Mouse (Mus musculus) midbrain, embryonic 14.5 days (tissue): ENCODE results near the gene Lgr5. TPM values are rescaled to one million over a fixed set of nuclear protein-coding genes. Genes with fewer than 3 reads are reported as not detected.

ENCODE experiments used
- ATAC-seq: fragments of 200-750 bp; cut with Nextera tagmentation; 2 replicates; pipeline ENCODE4 v1.8.0; 2017; ENCODE audit warnings: moderate number of reproducible peaks, moderate library complexity; ENCODE audit not compliant: low FRiP score, low TSS enrichment
- DNase-seq: peaks from one replicate; pipeline ENCODE4 v3.0.0-alpha.2; 2015
- H3K27ac ChIP-seq: fragments of 300-500 bp; sonication (generic); replicated peaks from 2 replicates; pipeline ENCODE4 v1.5.1; 2014; ENCODE audit warnings: mild to moderate bottlenecking, low read depth, low read length, moderate library complexity
- H3K27me3 ChIP-seq: fragments of 300-500 bp; sonication (generic); 2 replicates; pipeline ENCODE4 v1.6.1; 2014; ENCODE audit warnings: low read length, control low read depth, mixed read lengths; ENCODE audit not compliant: control insufficient read depth, insufficient read depth
- H3K36me3 ChIP-seq: fragments of 300-500 bp; sonication (generic); 2 replicates; pipeline ENCODE4 v1.6.1; 2014; ENCODE audit warnings: low read length, control low read depth; ENCODE audit not compliant: control insufficient read depth, insufficient read depth
- H3K4me1 ChIP-seq: fragments of 300-500 bp; sonication (generic); 2 replicates; pipeline ENCODE4 v1.6.1; 2014; ENCODE audit warnings: mild to moderate bottlenecking, antibody characterized with exemption, low read length, control low read depth; ENCODE audit not compliant: control insufficient read depth, insufficient read depth
- H3K4me2 ChIP-seq: fragments of 300-500 bp; sonication (generic); 2 replicates; pipeline ENCODE4 v1.6.1; 2014; ENCODE audit warnings: mild to moderate bottlenecking, low read length, moderate library complexity
- H3K4me3 ChIP-seq: fragments of 300-500 bp; sonication (generic); replicated peaks from 2 replicates; pipeline ENCODE4 v1.5.1; 2014; ENCODE audit warnings: low read depth, low read length
- H3K9ac ChIP-seq: fragments of 300-500 bp; sonication (generic); replicated peaks from 2 replicates; pipeline ENCODE4 v1.6.1; 2014; ENCODE audit warnings: mild to moderate bottlenecking, low read length, moderate library complexity
- H3K9me3 ChIP-seq: fragments of 300-500 bp; sonication (generic); 2 replicates; pipeline ENCODE4 v1.6.1; 2016; ENCODE audit warnings: low read length, control low read depth, mixed read lengths; ENCODE audit not compliant: control insufficient read depth
- WGBS: fragments of 180-500 bp; shearing (Covaris S2); extraction: QIAGEN DNeasy Blood & Tissue Kit; methylation state at CpG from one replicate; pipeline ENCODE4 v1.1.7; 2014; 5-methylcytosine and 5-hydroxymethylcytosine counted together
- polyA plus RNA-seq: library from polyadenylated mRNA; unstranded; fragments of >200 nt; fragmentation: Nextera tagmentation; extraction: Ambion mirVana; gene quantifications from 2 replicates; pipeline ENCODE4 v1.2.1, GENCODE M21; 2014

Lgr5 gene
- polyA plus RNA-seq, 1 experiment from 2014 or later, result 1.9 TPM

DNA sequence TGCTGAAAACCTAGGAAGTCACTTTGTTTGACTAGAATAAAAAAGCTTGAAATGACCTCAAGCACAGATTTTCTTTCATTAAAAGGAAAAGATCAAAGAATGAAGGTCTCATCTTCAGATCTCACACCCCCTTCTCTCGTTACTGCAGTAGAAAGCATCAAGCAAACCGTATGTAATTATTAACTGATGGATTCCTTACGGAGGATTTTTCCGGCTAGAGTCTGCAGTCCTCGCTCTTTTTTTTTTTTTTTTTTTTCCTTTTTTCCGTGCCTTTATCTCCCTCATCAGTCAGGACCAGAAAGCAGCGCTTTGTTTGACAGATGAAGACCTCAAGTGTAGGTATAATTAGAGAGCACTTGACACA lies 93.8 kb downstream of the Lgr5 start:
- H3K27me3 ChIP-seq, result no peaks in the 10 kb centered on the region
- H3K9me3 ChIP-seq, result no peaks in the 10 kb centered on the region
- H3K4me3 ChIP-seq, result 0 out of 2 replicates have a peak overlapping the region, but pooled peaks have one; percentile 7
- no peak; the same call in 1 of the 2 replicates for ATAC-seq
- H3K4me1 ChIP-seq, result peaks cover 9% of the 10 kb centered on the region; the same call in 1 of the 2 replicates
- DNase-seq, result peak; percentile 39
- peak overlapping the region; percentile 47 for H3K4me2 ChIP-seq
- H3K36me3 ChIP-seq, result no peaks in the 10 kb centered on the region
- no peak overlapping the region for H3K27ac ChIP-seq
- WGBS, result 13% methylated on average over 7 of the region's 7 CpGs
- H3K9ac ChIP-seq, result no peak overlapping the region; the same call in 1 of the 2 replicates

DNA sequence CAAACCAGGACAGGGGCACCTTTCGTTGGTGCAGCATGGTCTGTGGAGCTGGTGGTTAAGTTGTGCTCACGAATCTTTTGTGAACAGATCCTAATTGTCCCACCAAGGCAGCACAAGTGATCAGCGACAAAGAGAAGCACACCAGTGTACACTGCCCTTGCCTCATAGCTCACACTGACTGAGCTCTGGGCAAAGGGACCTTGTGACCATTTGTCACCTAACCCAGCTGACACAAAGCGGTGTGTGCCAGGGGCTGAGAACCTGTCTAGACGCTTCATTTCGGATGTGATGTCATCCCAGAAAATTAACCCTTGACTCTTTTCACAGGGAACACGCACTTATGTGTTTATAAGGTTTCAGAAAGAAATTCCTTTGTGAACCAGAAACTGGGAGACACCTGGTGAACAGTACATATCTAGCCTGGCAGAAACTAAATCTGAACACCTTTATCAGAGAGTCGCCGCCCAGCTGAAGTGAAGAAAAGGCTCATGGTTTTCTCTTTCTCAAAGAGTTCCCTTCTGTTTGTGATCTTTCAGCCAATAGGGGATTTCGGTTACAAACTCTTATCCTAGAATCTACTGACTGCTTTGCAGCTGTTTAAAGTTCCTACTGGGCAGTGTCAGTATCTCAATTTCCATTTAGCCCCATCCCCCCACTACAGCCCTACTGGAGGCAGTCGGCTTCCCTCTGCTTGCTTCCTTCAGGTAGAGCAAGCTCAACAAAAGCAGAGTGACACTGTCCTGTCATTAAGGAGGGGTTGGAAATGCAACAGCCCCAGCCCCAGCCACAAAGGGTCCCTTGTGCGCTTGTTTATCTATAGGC lies 94.4 kb downstream of the Lgr5 start:
- ATAC-seq (0 out of 2 replicates have a peak, but pooled peaks have one; percentile 24), DNase-seq (peak; percentile 43)
- peaks cover 9% of the 10 kb centered on the region; the same call in 1 of the 2 replicates for H3K4me1 ChIP-seq
- H3K27ac ChIP-seq, result no peak overlapping the region
- no peaks in the 10 kb centered on the region for H3K36me3 ChIP-seq
- H3K4me2 ChIP-seq, result peak overlapping the region; percentile 47
- no peak overlapping the region; the same call in 1 of the 2 replicates for H3K9ac ChIP-seq
- 53% methylated on average over 12 of the region's 12 CpGs for WGBS
- H3K4me3 ChIP-seq, result 0 out of 2 replicates have a peak overlapping the region, but pooled peaks have one; percentile 7
- H3K27me3 ChIP-seq, result no peaks in the 10 kb centered on the region
- H3K9me3 ChIP-seq, result no peaks in the 10 kb centered on the region

DNA sequence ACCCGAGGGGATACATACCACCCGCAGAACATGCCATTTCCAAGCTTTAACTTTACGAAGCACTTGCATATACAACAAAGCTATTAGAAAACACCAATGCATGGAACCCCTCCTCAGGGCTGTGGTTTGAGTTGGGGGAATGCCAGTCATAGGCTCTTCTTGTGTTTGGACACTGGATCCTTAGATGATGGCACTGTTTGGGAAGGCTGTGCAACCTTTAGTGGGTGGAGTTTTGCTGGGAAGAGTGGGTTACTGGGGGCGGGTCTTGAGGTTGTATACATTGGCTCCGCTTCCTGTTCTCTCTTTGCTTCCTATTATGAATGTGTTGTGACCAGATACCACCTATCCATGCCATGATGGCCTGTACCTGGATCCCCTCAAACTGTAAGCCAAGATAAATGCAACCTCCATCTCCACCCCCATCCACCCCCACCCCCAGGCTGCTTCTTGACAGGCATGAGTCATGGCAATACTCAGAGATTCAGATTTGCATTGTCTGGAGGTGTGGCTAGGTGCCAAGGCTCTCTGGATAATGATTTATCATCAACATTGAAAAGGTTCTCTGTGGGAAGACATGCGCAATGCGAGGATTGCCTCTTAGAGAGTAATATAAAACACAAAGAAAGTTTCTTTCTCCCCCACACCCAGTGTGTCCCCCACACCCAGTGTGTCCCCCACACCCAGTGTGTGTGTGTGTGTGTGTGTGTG lies 95.6 kb downstream of the Lgr5 start:
- WGBS, result 94% methylated on average over 7 of the region's 7 CpGs
- no peaks in the 10 kb centered on the region for H3K9me3 ChIP-seq
- peaks cover 9% of the 10 kb centered on the region; the same call in 1 of the 2 replicates for H3K4me1 ChIP-seq
- no peak overlapping the region for H3K27ac ChIP-seq
- no peaks in the 10 kb centered on the region for H3K36me3 ChIP-seq
- H3K9ac ChIP-seq, result no peak overlapping the region
- H3K27me3 ChIP-seq, result no peaks in the 10 kb centered on the region
- no peak for ATAC-seq
- no peak for DNase-seq
- H3K4me3 ChIP-seq, result no peak overlapping the region
- no peak overlapping the region for H3K4me2 ChIP-seq

DNA sequence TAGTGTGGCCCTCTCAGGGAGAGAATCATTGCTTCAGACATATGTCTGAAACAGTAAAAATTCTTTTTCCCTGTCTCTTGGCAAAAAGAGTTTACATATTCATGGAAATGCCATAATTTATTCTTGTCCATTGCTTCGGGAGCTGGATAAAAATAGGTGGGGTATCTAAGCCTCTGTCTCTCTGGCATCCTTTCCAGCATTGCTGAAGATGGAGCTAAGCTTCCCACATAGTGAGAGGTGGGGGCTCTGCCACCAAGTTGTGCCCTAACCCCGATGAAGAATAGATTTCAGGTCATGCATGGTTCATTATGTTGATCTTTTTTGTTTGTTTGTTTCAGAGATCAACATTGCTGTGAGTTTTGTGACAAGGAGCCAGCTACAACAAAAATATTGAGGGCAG lies 102.0 kb downstream of the Lgr5 start:
- WGBS, result 69% methylated on average over 2 of the region's 2 CpGs

DNA sequence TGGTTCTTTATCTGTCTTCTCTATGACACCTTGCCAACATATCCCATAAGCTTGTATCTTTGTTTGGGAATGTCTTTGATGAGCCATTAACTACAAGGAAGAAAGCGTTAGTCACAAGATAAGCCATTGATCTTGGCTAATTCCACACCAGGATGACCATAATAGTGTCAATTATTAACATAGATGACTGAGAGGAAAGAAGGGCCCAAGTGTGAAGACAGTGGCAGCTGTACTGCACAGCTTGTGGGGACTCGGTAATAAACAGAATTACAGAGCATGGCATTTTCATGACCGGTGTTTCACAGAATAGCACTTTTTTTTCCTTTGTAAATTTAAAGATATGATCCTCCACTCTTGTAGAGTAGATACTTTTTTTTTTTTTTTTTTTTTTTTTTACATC lies 102.9 kb downstream of the Lgr5 start:
- 84% methylated on average over 3 of the region's 3 CpGs for WGBS
- H3K4me2 ChIP-seq, result no peak overlapping the region
- 0 out of 2 replicates have a peak, but pooled peaks cover 3% of the 10 kb centered on the region for H3K4me1 ChIP-seq
- no peak for ATAC-seq
- H3K9me3 ChIP-seq, result no peaks in the 10 kb centered on the region
- no peak for DNase-seq
- no peaks in the 10 kb centered on the region for H3K36me3 ChIP-seq
- no peak overlapping the region for H3K4me3 ChIP-seq
- no peak overlapping the region for H3K27ac ChIP-seq
- H3K9ac ChIP-seq, result no peak overlapping the region
- no peaks in the 10 kb centered on the region for H3K27me3 ChIP-seq

More for the DNA sequence above, 102.0 kb downstream of the Lgr5 start:
- Histone ChIP-seq H3K4me1 (no peaks in the 10 kb centered on the region), H3K4me2 (no peak overlapping the region), H3K27ac (no peak overlapping the region), H3K27me3 (no peaks in the 10 kb centered on the region), H3K9ac (no peak overlapping the region), H3K36me3 (no peaks in the 10 kb centered on the region), H3K9me3 (no peaks in the 10 kb centered on the region), H3K4me3 (no peak overlapping the region)
- no peak for DNase-seq
- no peak for ATAC-seq

DNA sequence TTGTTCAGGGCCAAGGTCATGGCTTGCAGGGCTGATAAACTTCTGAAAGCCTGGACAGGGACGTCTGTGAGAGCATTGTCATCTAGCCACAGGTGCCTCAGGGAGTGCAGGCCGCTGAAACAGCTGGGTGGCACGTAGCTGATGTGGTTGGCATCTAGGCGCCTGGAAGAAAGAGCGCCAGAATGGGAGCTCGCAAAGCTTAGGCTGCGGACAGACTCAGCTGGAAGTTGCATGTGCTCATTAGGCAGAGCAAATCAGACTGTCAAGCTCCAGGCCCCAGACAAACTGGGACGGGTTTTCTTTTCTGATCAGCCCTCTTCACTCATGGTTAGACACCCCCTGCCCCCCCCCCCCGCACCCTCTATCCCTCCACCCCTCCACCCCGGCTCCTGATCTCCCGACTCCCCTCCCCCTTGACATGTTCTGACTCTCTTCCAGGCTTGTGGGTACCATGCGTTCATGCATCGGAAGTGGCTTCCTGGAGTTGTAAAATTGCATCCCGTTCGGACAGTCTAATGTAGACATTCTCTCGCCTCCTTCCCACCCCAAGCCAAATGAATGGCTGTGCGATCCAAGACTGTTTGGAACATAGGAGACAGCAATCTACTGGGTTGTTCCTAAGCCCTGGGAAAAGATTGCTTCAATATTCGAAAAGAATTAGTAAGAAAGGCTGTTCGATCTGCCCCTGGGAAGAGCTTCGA lies 109.0 kb downstream of the Lgr5 start:
- Histone ChIP-seq H3K9ac (peak overlapping the region; percentile 16; the same call in 1 of the 2 replicates), H3K4me2 (peak overlapping the region; percentile 49), H3K4me3 (peak overlapping the region; percentile 19), H3K36me3 (no peaks in the 10 kb centered on the region), H3K4me1 (peaks cover 12% of the 10 kb centered on the region), H3K27ac (no peak overlapping the region; the same call in 1 of the 2 replicates), H3K9me3 (no peaks in the 10 kb centered on the region), H3K27me3 (no peaks in the 10 kb centered on the region)
- DNase-seq (peak; percentile 69), ATAC-seq (peak; percentile 66; the same call in 1 of the 2 replicates)
- 8% methylated on average over 20 of the region's 20 CpGs for WGBS

DNA sequence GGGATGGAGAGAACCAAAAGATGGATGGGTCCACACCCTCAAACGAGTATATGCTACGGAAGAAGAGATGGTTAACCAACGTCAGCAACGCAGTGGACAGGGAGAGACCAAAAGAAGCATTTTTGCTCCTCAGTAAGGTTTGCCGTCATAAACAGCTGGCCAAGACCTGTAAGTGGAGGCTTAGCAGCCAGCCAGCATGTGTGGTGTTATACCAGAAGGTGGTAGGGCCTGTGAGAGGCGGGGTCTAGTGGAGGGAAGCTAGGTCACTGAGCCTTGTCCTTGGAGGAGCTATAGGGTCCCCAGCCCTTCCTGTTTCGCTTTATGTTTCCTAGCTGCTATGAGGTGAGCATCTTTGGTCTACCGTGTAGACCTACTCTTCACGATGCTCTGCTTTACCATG lies 111.1 kb downstream of the Lgr5 start:
- ATAC-seq (no peak), DNase-seq (no peak)
- no peak overlapping the region for H3K27ac ChIP-seq
- H3K9me3 ChIP-seq, result no peaks in the 10 kb centered on the region
- H3K9ac ChIP-seq, result no peak overlapping the region
- H3K36me3 ChIP-seq, result no peaks in the 10 kb centered on the region
- no peak overlapping the region for H3K4me3 ChIP-seq
- H3K27me3 ChIP-seq, result no peaks in the 10 kb centered on the region; the same call in 1 of the 2 replicates
- no peak overlapping the region for H3K4me2 ChIP-seq
- peaks cover 12% of the 10 kb centered on the region for H3K4me1 ChIP-seq
- WGBS, result 95% methylated on average over 9 of the region's 9 CpGs

DNA sequence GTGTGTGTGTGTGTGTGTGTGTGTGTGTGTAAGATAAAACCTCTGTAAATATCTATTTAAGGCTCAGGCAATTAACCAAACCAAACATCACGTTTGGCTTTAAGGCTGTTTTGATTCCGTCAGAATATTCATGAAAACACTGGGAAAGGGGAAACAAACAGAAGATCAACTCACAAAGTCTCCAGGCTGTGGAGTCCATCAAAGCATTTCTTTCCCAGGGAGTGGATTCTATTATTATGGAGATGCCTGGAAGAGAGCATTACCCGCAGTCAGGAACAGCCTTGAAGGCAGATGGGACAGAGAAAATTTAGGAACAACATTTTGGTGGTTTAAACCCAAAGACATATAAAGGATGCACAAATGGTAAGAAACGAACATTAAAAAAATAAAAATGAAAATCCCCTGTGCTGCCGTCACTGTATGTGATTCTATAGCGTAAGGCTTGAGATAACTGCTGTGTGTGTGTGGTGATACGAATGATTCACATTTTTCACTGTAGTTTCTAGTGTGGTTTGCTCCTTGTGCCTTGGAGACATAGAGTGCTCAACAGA lies 112.5 kb downstream of the Lgr5 start:
- H3K36me3 ChIP-seq, result no peaks in the 10 kb centered on the region
- H3K4me2 ChIP-seq, result no peak overlapping the region
- WGBS, result 42% methylated on average over 7 of the region's 7 CpGs
- no peaks in the 10 kb centered on the region for H3K9me3 ChIP-seq
- H3K4me1 ChIP-seq, result peaks cover 12% of the 10 kb centered on the region
- H3K4me3 ChIP-seq, result no peak overlapping the region
- DNase-seq (peak; percentile 27), ATAC-seq (no peak)
- H3K27ac ChIP-seq, result no peak overlapping the region
- H3K9ac ChIP-seq, result no peak overlapping the region
- H3K27me3 ChIP-seq, result no peaks in the 10 kb centered on the region; the same call in 1 of the 2 replicates
